Mouse (Mus musculus): ENCODE measurements around the gene Reps1.

The Reps1 gene

GRCm38 (mm10) chr10:18055696-18056390 is at the start of gene Reps1:
Gene Reps1 (plus strand): TSS chr10:18055861.
- DNase-seq (ENCODE audit: inconsistent age in 2 of 2, low spot score in 1 of 2) = peak in 1 of 2 experiments; percentile 53

GRCm38 (mm10) chr10:18006756-18007155 is 48.9 kb upstream of the Reps1 start:
- no peak for DNase-seq (ENCODE audit: inconsistent age in 2 of 2, low spot score in 1 of 2)

- DNase-seq (ENCODE audit: inconsistent age in 2 of 2, low spot score in 1 of 2) = no peak
These were observed 48.4 kb upstream of the Reps1 start for GRCm38 (mm10) chr10:18007243-18007642.

- no peak for DNase-seq (ENCODE audit: inconsistent age in 2 of 2, low spot score in 1 of 2)
These were observed 47.5 kb upstream of the Reps1 start for GRCm38 (mm10) chr10:18008118-18008517.

- DNase-seq (ENCODE audit: inconsistent age in 2 of 2, low spot score in 1 of 2) = no peak
These were observed 45.9 kb upstream of the Reps1 start for GRCm38 (mm10) chr10:18009744-18010143.

- DNase-seq (ENCODE audit: inconsistent age in 2 of 2, low spot score in 1 of 2) = no peak
These were observed 43.9 kb upstream of the Reps1 start for GRCm38 (mm10) chr10:18011761-18012160.

- DNase-seq (ENCODE audit: inconsistent age in 2 of 2, low spot score in 1 of 2) = no peak
These were observed 35.2 kb upstream of the Reps1 start for GRCm38 (mm10) chr10:18020443-18020842.

GRCm38 (mm10) chr10:18020846-18021245 is 34.8 kb upstream of the Reps1 start:
- no peak for DNase-seq (ENCODE audit: inconsistent age in 2 of 2, low spot score in 1 of 2)

GRCm38 (mm10) chr10:18021576-18022311 is 33.9 kb upstream of the Reps1 start:
- peak in 1 of 2 experiments; percentile 30 for DNase-seq (ENCODE audit: inconsistent age in 2 of 2, low spot score in 1 of 2)

- DNase-seq (ENCODE audit: inconsistent age in 2 of 2, low spot score in 1 of 2) = peak; percentile 67 to 91
These were observed 33.3 kb upstream of the Reps1 start for GRCm38 (mm10) chr10:18022312-18022711.

- DNase-seq (ENCODE audit: inconsistent age in 2 of 2, low spot score in 1 of 2) = peak; percentile 68 to 89
These were observed 32.8 kb upstream of the Reps1 start, which contains the start of gene Abracl for GRCm38 (mm10) chr10:18022741-18023347. Gene Abracl (minus strand): TSS chr10:18023288.

GRCm38 (mm10) chr10:18034408-18034807 is 21.3 kb upstream of the Reps1 start:
- DNase-seq (ENCODE audit: inconsistent age in 2 of 2, low spot score in 1 of 2) = no peak

- no peak for DNase-seq (ENCODE audit: inconsistent age in 2 of 2, low spot score in 1 of 2)
These were observed 18.8 kb upstream of the Reps1 start for GRCm38 (mm10) chr10:18036849-18037248.

- DNase-seq (ENCODE audit: inconsistent age in 2 of 2, low spot score in 1 of 2) = no peak
These were observed 9.3 kb upstream of the Reps1 start for GRCm38 (mm10) chr10:18046380-18046779.

- DNase-seq (ENCODE audit: inconsistent age in 2 of 2, low spot score in 1 of 2) = peak; percentile 42 to 75
These were observed 8.1 kb upstream of the Reps1 start for GRCm38 (mm10) chr10:18047380-18048146.

GRCm38 (mm10) chr10:18055009-18055695 is 509 bp upstream of the Reps1 start:
- DNase-seq (ENCODE audit: inconsistent age in 2 of 2, low spot score in 1 of 2) = peak; percentile 89 to 95

- peak in 1 of 2 experiments; percentile 59 for DNase-seq (ENCODE audit: inconsistent age in 2 of 2, low spot score in 1 of 2)
These were observed 707 bp downstream of the Reps1 start for GRCm38 (mm10) chr10:18056391-18056745.

GRCm38 (mm10) chr10:18058681-18059338 is 3.1 kb downstream of the Reps1 start:
- DNase-seq (ENCODE audit: inconsistent age in 2 of 2, low spot score in 1 of 2) = no peak

- DNase-seq (ENCODE audit: inconsistent age in 2 of 2, low spot score in 1 of 2) = peak in 1 of 2 experiments; percentile 53
These were observed 4.1 kb downstream of the Reps1 start for GRCm38 (mm10) chr10:18059807-18060206.

GRCm38 (mm10) chr10:18060778-18061177 is 5.1 kb downstream of the Reps1 start:
- DNase-seq (ENCODE audit: inconsistent age in 2 of 2, low spot score in 1 of 2) = no peak

All from adrenal gland, adult (tissue).